Mouse (Mus musculus) bone marrow macrophage, adult 2 months (primary cell): Measurements from ENCODE around the gene Rab31.

Source experiments
- CTCF ChIP-seq: IDR thresholded peaks from 2 replicates; pipeline ENCODE4 v1.5.1; 2012; ENCODE audit warnings: low read depth, mild to moderate bottlenecking, low read length, moderate library complexity
- POLR2A ChIP-seq: IDR thresholded peaks from 2 replicates; pipeline ENCODE4 v1.6.1; 2012; ENCODE audit warnings: mild to moderate bottlenecking, low read depth, low read length, borderline replicate concordance

DNA sequence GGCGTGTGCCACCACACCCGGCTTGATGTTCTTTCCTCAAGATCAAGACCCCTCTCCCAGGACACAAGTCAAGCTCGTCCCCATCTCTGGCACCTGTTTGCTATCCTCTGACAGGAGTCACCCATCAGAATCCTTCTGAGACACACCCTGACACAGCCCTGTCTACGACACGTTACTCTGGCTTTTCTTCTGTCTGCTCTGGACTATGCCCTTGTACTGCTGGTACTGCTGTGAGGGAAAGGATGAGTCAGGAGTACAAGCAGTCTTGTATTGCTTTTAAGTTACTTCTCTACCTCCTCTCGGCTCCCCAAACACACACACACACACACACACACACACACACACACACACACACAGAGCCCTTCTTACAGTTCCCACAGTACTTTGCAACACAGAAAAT, 91.0 kb downstream of the Rab31 start:
- TF ChIP-seq POLR2A = no peak
- TF ChIP-seq CTCF = no peak
